Mouse (Mus musculus): ENCODE measurements at regions not wholly inside any gene's neighbourhood (a gene's known extent, or its start where the extent isn't known, plus 50 kb on each side); places are given as distances from the start of the nearest gene placed in this dataset.

- DNase-seq (ENCODE audit: low spot score): no peak
Measured at GRCm38 (mm10) chr2:173994301-173995073, 81.6 kb upstream of the Stx16 start.

- DNase-seq (ENCODE audit: low spot score): no peak
Measured at GRCm38 (mm10) chr2:174004666-174005065, 71.4 kb upstream of the Stx16 start.

GRCm38 (mm10) chr2:174007976-174008349 lies 68.1 kb upstream of the Stx16 start:
- DNase-seq (ENCODE audit: low spot score): no peak

- no peak for DNase-seq (ENCODE audit: low spot score)
Measured at GRCm38 (mm10) chr2:174008350-174009218, 67.5 kb upstream of the Stx16 start.

GRCm38 (mm10) chr2:174010038-174010437 lies 66.1 kb upstream of the Stx16 start:
- no peak for DNase-seq (ENCODE audit: low spot score)

- DNase-seq (ENCODE audit: low spot score): no peak
Measured at GRCm38 (mm10) chr2:174011399-174011798, 64.7 kb upstream of the Stx16 start.

- DNase-seq (ENCODE audit: low spot score): no peak
Measured at GRCm38 (mm10) chr2:174014361-174014760, 61.7 kb upstream of the Stx16 start.

GRCm38 (mm10) chr2:174015283-174015682 lies 60.8 kb upstream of the Stx16 start:
- DNase-seq (ENCODE audit: low spot score): no peak

- no peak for DNase-seq (ENCODE audit: low spot score)
Measured at GRCm38 (mm10) chr2:174016068-174016467, 60.0 kb upstream of the Stx16 start.

- no peak for DNase-seq (ENCODE audit: low spot score)
Measured at GRCm38 (mm10) chr2:174017042-174017441, 59.1 kb upstream of the Stx16 start.

GRCm38 (mm10) chr2:174017596-174017995 lies 58.5 kb upstream of the Stx16 start:
- DNase-seq (ENCODE audit: low spot score): no peak

GRCm38 (mm10) chr2:174018002-174018401 lies 58.1 kb upstream of the Stx16 start:
- peak; percentile 25 for DNase-seq (ENCODE audit: low spot score)

GRCm38 (mm10) chr2:174018986-174019385 lies 57.1 kb upstream of the Stx16 start:
- DNase-seq (ENCODE audit: low spot score): no peak

- no peak for DNase-seq (ENCODE audit: low spot score)
Measured at GRCm38 (mm10) chr2:174019970-174020369, 56.1 kb upstream of the Stx16 start.

- DNase-seq (ENCODE audit: low spot score): no peak
Measured at GRCm38 (mm10) chr2:174020447-174020846, 55.7 kb upstream of the Stx16 start.

- no peak for DNase-seq (ENCODE audit: low spot score)
Measured at GRCm38 (mm10) chr2:174021538-174021937, 54.6 kb upstream of the Stx16 start.

GRCm38 (mm10) chr2:174022292-174022691 lies 53.8 kb upstream of the Stx16 start:
- no peak for DNase-seq (ENCODE audit: low spot score)

- DNase-seq (ENCODE audit: low spot score): no peak
Measured at GRCm38 (mm10) chr2:174025181-174025870, 50.8 kb upstream of the Stx16 start.

Data from T-cell, adult 2 months (primary cell).